Mouse (Mus musculus) small intestine, adult 2 months (tissue): ENCODE measurements around the gene Ssmem1.

Experiments used
- CTCF ChIP-seq: fragments of 200-500 bp; IDR thresholded peaks from 2 replicates; pipeline ENCODE4 v1.5.1; 2012; ENCODE audit warnings: low read depth, mild to moderate bottlenecking, control low read depth, inconsistent platforms, low read length, moderate library complexity, mixed read lengths; ENCODE audit not compliant: insufficient replicate concordance, insufficient read length; ENCODE audit errors: extremely low read depth
- POLR2A ChIP-seq: fragments of 200-500 bp; IDR thresholded peaks from 2 replicates; pipeline ENCODE4 v1.6.1; 2012; ENCODE audit warnings: low read depth, mild to moderate bottlenecking, control low read depth, inconsistent platforms, low read length, moderate library complexity

GRCm38 (mm10) chr6:30461755-30462344 lies 47.8 kb upstream of the Ssmem1 start:
- TF ChIP-seq CTCF (no peak), POLR2A (no peak)
